Mouse (Mus musculus) spleen, postnatal 10 days (tissue): ENCODE measurements around the gene Ckb.

Experiments
- DNase-seq, 2 experiments: peaks; one replicate each; pipeline ENCODE4 v3.0.0; 2021 to 2022; ENCODE audit warnings: low spot score in 2 of 2

Gene Ckb

GRCm38 (mm10) chr12:111692899-111693298, 20.8 kb upstream of the Ckb start:
- no peak for DNase-seq

GRCm38 (mm10) chr12:111691346-111691872, 19.3 kb upstream of the Ckb start:
- peak in 1 of 2 experiments; percentile 36 for DNase-seq

- no peak for DNase-seq
These were observed 17.3 kb upstream of the Ckb start for GRCm38 (mm10) chr12:111689426-111689825.

GRCm38 (mm10) chr12:111688069-111688428, 15.9 kb upstream of the Ckb start:
- DNase-seq, result no peak

GRCm38 (mm10) chr12:111687350-111688068, 15.4 kb upstream of the Ckb start:
- no peak for DNase-seq

GRCm38 (mm10) chr12:111686390-111686789, 14.3 kb upstream of the Ckb start:
- DNase-seq, result no peak

- DNase-seq, result no peak
These were observed 10.7 kb upstream of the Ckb start for GRCm38 (mm10) chr12:111682806-111683205.

- DNase-seq, result no peak
These were observed 9.9 kb upstream of the Ckb start for GRCm38 (mm10) chr12:111682003-111682402.

GRCm38 (mm10) chr12:111681305-111681704, 9.2 kb upstream of the Ckb start:
- no peak for DNase-seq

- DNase-seq, result no peak
These were observed 8.5 kb upstream of the Ckb start for GRCm38 (mm10) chr12:111680661-111681060.

GRCm38 (mm10) chr12:111678997-111679396, 6.9 kb upstream of the Ckb start:
- no peak for DNase-seq

- no peak for DNase-seq
These were observed 6.5 kb upstream of the Ckb start for GRCm38 (mm10) chr12:111678670-111678933.

GRCm38 (mm10) chr12:111677882-111678669, 5.9 kb upstream of the Ckb start, which contains the start of gene Trmt61a:
Gene Trmt61a (plus strand): TSS chr12:111678105.
- peak; percentile 77 to 91 for DNase-seq

- peak in 1 of 2 experiments; percentile 26 for DNase-seq
These were observed 5.3 kb upstream of the Ckb start for GRCm38 (mm10) chr12:111677421-111677820.

GRCm38 (mm10) chr12:111675797-111676580, 3.9 kb upstream of the Ckb start:
- DNase-seq, result no peak

- DNase-seq, result no peak
These were observed 2.8 kb upstream of the Ckb start for GRCm38 (mm10) chr12:111674850-111675486.

GRCm38 (mm10) chr12:111672581-111672980, 443 bp upstream of the Ckb start:
- DNase-seq, result no peak

- DNase-seq, result peak in 1 of 2 experiments; percentile 61
These were observed 671 bp downstream of the Ckb start for GRCm38 (mm10) chr12:111671431-111671902.

- no peak for DNase-seq
These were observed 1.2 kb downstream of the Ckb start for GRCm38 (mm10) chr12:111670976-111671375.

- DNase-seq, result no peak
These were observed 1.7 kb downstream of the Ckb start for GRCm38 (mm10) chr12:111670371-111670971.

GRCm38 (mm10) chr12:111669961-111670360, 2.2 kb downstream of the Ckb start:
- no peak for DNase-seq
